Mouse (Mus musculus) retina, postnatal 1 day (tissue): ENCODE data around the gene Ror1.

Experiments
- DNase-seq: peaks from one replicate; pipeline ENCODE4 v3.0.0-alpha.2; 2012

Gene Ror1

GRCm38 (mm10) chr4:100219026-100219425 lies 123.4 kb downstream of the Ror1 start:
- DNase-seq: peak; percentile 93

GRCm38 (mm10) chr4:100219599-100219998 lies 124.0 kb downstream of the Ror1 start:
- DNase-seq: no peak

DNA sequence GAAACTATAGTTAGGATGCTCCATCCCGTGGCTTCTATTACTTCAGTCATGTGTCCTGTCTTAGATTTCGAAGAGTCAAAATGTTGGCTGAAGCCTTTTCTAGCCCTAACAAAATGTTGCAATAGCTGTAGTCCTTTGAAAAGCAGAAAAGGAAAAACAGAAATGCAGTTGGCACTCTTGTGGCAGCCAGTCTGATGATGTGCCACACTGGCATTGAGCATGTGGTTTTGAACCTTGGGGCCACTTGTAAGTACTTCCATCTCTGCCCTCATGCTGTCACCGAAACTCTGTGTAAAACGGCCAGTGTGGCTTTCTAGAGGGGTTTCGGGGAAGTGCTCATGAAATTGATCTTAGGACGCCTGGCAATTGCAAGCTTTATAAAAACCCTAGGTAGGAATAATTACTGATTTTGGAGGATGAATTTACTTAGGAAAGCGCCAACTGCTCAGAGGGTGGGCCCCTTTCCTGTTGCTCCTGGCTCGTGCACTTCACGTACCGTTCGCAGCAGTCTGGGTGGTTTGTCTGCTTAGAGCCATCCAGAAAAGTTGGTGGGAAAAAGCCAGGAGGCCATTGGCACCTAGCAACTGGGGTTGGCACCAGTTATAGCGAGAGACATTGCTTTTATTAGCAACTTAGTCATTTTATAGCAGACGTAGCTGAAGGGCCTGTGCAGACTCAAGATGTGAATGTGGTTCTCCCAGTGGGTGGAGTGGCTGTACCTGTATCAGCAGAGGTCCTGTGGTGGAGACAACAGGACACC lies 126.6 kb downstream of the Ror1 start:
- DNase-seq: no peak

- DNase-seq: no peak
Observed at GRCm38 (mm10) chr4:100223532-100223931, 127.9 kb downstream of the Ror1 start.

GRCm38 (mm10) chr4:100223965-100224364 lies 128.4 kb downstream of the Ror1 start:
- DNase-seq: no peak

DNA sequence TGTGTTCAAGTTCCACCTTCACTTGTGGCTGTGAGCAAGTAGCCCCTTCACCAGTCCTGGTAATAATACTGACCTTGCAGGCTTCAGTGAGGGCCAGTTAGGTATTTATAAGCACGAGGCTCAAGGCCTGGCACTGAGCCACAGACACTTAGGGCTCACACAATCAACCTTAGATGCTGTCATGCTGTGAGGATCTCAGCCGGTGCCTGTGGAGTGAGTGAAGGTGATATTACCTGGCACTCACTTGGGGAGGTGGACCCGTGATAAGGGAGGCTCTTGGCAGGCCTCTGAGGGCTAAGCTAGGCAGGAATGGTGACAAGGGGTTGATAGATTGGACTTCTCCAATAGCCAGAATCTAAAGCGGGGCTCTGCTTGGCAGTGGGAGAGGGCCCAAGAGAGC lies 131.0 kb downstream of the Ror1 start:
- no peak for DNase-seq

DNA sequence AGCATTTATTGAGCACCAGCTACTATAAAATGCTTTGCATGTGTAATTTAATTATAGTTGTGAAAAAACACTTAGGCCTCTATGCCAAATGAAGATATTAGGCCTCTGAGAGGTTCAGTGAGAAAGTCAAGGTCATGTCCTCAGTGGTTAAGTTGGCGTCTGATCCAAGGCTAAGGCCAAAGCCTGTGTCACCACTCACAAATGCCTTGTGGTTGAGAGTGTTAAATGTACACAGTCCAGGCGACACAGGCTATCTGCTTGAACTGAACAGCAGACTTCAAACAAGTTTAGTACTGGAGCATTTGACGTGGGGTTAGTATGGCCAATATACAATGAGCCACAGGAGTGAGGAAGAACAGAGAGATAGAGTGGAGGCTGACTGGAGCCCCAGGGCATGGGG lies 132.5 kb downstream of the Ror1 start:
- no peak for DNase-seq

- no peak for DNase-seq
Observed at GRCm38 (mm10) chr4:100230245-100230644, 134.7 kb downstream of the Ror1 start.

DNA sequence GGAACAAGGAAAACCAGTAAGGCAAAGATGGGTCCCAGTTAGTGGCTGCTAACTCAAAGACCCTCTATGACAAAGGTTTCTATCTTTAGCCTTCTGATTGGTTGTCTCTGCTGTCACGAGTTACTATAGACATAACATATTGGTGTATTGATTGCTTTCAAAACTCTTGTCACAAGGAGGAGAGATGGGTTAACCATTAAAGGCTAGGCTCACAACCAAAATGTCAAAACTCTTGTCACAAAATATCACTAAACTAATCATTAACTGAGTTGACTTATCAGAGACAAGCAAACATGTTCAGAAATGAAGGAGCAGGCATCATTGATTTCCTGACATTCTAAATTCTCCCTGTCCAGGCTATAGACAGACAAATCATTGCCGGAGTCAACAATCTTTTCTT lies 135.4 kb downstream of the Ror1 start:
- DNase-seq: no peak

GRCm38 (mm10) chr4:100231906-100232305 lies 136.3 kb downstream of the Ror1 start:
- DNase-seq: no peak

- DNase-seq: no peak
Observed at GRCm38 (mm10) chr4:100232541-100232940, 136.9 kb downstream of the Ror1 start.

DNA sequence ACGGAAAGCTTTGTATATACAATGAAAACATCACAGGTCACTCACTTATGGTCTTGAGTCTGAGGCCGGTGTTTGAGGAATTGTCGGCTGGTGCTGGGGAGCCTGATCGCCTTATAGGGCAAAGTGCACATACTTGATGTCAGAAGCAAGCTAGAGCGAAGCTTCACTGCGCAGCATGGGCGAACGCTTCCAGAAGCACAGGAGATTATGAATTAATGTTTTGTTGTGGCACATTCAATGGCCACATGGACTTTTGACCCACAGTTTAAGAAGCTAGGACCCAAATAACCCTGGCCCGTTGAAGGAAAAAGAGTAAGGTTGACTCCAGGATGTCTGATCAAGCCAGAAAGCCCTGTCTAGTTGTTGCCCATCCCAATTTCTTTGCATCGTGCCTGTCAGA lies 138.2 kb downstream of the Ror1 start:
- DNase-seq: no peak

- no peak for DNase-seq
Observed at GRCm38 (mm10) chr4:100236339-100236738, 140.7 kb downstream of the Ror1 start.

DNA sequence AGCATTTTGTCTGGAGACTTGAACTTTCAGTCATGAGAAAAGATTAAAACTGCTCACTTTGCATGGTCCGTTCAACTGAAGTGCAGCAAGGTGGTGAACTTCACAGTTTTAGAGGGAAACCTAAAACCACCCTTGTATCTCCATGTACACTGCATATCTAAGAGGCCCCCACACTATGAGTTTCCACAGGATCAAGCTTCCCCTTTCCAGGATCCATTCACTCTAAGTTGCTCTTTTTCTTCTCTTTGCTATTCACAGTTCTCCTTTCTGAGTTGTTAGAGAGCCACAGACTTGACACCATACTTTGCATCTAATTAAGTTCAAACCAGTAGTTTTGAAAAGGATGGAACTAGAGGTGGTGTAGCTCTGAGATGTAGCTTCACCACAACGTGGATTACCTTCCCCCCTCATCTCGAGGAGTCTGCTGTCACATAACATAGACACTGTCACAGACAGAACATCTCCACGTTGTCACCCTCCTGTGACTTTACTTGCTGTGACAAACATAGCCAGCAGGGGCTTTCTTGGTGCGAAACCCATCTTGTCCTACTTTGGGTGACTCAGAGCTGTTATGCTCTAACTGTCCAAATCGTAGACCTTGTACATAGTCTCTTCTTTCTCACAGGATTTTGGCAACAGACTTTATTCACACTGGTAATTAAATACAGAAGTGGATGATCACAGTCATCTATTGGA lies 146.6 kb downstream of the Ror1 start:
- DNase-seq: no peak

DNA sequence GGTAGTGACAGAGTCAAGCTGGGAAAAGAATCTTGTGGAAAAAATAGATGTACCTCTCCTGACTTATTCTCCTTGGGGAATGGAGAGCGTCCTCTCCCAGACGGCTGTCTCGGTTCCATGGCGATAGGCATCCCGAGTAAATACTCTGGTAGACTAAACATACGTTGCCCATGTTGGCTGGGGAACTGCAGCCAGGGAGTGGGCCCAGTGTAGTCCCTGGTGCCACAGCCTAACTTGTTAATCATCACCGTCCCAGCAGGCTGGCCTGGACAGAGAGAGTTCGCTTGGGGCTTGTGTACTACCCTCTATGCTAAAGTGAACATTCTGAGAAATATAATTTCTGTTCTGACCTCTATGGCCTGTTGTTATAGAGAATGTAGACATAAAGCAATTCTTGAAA lies 148.7 kb downstream of the Ror1 start:
- DNase-seq: no peak

GRCm38 (mm10) chr4:100244701-100245100 lies 149.1 kb downstream of the Ror1 start:
- DNase-seq: no peak

- no peak for DNase-seq
Observed at GRCm38 (mm10) chr4:100247826-100248225, 152.2 kb downstream of the Ror1 start.

DNA sequence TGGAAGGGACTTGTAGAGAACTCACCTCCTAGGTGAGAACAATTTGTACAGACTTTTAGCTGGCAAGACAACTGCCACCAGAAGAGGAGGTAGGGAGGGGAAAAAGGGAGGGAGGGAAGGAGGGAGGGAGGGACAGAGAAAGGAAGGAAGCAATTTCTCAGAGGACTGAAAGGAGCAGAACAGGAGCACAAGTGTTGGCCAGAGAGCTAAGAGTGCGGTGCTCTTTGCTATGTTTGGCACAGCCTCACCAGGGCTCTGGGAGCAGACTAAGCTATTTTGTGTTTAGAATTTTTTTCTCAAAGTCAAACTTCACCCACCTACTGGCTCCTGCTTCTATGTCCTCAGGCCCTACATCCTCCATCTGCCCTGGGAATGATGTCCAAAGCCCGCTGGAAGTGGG lies 152.7 kb downstream of the Ror1 start:
- no peak for DNase-seq

GRCm38 (mm10) chr4:100251270-100251669 lies 155.7 kb downstream of the Ror1 start:
- no peak for DNase-seq

DNA sequence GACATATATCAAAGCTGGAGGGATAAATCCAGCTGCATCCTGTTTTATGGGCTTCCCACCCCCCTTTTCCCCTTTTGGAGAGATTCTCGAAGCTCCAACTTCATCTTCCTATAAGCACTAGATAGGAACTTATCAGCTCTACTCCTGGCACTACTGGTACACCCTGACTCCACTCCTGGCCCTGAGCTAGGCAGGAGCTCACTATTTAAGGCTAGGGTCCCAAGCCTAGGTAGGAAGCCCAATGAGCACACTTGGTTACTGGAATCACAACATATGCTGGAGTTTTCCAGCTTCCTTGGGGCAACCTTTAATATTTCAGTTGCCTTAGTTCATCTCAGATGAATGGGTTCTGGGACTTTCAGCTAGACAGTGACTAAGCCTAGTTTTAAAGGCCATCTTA lies 156.5 kb downstream of the Ror1 start:
- no peak for DNase-seq

DNA sequence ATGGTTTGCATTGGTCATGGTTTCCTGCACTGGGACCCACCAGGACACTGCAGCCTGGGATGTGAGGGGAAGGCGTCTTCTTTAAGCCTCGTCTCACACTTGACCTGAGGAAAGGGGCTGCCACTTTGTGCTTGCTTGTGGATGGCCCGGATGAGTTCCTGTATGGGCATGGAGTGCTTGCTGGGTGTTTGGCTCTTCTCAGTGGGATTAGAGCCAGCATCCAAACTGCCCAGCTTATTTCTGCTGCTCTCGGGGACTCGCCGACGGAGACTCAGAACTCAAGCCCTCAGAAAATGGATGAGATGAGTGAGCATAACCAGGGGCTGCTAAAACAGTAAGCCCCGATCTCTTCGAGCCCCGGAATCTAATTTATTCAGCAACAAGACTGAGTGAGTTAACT lies 157.1 kb downstream of the Ror1 start:
- DNase-seq: no peak

DNA sequence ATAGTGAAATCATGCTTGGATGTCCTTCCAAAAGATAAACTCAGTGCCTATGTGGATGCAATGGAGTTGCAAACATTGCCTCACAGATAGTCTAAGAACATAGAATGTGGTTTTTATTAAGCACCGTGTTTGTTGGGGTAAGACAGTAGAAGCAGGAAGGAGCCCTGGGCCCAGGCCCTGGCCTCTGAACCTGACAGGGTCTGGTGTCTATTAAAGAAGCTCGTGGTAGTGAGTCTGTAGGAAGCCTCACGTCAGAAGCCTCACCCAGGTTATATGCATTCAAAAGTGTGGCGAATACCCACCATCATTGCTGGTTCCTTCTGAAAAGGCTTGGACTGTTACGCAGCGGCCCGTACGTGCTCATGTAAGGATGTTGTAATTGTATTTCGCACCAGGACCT lies 157.8 kb downstream of the Ror1 start:
- no peak for DNase-seq

DNA sequence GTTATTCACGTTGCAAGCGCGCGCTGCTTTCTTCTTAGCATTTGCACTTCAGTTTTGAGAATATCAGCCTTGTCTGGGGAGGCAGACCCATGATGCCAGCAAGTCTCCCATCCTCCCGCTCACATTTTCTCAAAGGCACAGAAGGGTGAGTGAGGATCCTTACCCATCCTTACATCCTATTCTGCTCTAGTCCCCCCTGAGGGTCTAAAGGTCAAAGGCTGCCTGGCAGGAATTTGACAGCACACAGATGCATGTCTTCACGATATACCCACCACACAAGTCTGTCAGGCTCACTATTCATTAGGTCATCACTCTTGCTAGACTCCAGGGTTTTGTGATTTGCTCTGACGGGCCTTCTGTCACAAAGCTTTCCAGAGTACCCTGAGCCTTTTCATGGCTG lies 158.2 kb downstream of the Ror1 start:
- DNase-seq: no peak

DNA sequence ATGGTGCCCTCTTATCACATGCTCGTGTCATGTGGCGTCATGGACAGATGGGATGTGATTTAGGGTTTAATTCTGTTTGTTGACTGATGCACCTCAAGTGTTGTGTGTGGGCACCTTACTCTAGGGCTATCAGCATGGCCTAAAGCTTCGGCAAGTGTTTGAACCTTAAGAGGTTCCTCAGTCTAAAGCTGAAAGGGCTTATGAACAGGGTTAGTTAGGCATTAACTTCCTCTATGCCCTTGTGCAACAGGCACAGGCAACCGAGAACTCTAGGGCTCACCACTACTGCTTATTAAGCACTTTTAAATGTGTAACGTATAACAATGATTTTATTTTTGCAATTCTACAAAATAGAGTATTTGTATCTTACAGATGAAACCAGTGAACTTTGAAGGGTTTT lies 162.9 kb downstream of the Ror1 start:
- DNase-seq: no peak

DNA sequence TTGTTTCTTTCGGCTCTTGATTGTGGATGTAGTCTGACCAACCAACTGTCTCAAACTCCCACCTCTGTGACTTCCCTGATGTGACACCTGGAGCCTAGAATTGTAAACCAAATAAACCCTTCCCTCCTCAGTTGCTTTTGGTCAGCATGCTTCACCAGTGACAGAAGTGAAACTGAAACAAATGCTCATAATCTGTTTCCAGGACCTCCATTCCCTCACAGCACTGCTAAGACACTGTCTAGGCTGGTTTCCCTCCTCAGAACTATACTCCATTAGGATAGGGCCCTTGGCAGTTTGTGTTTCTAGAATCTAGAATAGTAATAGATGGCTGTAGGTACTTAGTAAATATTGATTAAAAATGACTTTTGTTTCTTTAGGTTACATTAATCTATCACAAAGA lies 168.3 kb downstream of the Ror1 start:
- DNase-seq: no peak
